Mouse (Mus musculus) gastrocnemius, adult 18-20 months (tissue): ENCODE data around the gene Igf1r. TPM values are rescaled to one million over a fixed set of nuclear protein-coding genes. Genes with fewer than 3 reads are reported as not detected.

Experiments
- DNase-seq: peaks from one replicate; pipeline ENCODE4 v3.0.0; 2021; ENCODE audit warnings: low spot score
- total RNA-seq, 2 experiments: library from RNA; stranded (reverse); gene quantifications; 2 replicates each; pipeline ENCODE4 v1.2.3; 2021

The Igf1r gene
- total RNA-seq, 2 experiments from 2014 or later, result 6.9 to 8.1 TPM

DNA sequence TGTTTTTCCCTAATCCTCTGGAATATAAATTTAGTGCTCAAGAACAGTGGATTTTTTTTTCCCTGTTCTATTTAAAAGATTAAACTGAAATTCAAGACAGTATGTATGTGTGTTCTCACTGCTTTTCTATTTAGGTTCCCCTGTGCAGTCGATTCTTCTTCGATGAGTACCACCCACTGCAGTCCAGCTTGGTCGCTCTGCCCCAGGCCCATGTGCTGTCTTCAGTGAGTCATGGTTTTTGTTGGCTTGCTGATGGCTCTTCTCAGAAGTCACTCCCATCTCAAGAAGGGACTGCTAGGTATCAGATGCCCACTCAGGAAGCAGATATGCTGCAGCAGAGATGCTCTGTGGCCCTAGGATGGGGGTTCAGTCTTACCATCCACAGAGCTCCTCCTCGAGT, 95.9 kb downstream of the Igf1r start:
- no peak for DNase-seq

- no peak for DNase-seq
Measured at GRCm38 (mm10) chr7:68049048-68049447, 96.4 kb downstream of the Igf1r start.

DNA sequence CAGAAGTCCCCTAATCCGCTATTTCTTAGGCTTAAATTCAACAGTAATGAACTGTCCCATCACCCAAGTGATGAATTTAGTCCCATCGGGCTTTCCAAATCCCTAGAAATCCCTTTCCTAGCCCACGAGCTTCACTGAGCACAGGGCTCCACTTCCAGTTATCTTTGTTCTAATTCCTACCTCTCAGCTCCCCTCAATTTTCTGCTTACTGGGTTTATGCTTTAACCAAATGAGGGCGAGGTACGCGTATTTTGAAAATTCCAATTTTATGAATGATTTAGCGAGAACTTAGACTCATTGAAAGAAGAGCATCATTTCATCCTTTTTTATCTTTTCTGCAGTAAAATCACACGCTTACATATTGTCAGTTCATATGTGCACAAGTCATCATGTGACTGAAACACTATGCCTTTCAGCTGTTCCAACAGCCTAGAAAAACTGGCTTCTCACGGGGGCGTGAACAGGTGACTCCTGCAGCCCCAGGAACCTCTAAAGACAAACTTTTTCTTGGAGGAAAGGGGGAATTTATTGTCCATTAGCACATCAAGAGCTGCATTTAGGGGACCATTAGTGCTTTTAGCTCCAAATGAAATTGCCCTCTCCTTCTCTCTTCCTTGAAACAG, 100.5 kb downstream of the Igf1r start:
- DNase-seq, result no peak

DNA sequence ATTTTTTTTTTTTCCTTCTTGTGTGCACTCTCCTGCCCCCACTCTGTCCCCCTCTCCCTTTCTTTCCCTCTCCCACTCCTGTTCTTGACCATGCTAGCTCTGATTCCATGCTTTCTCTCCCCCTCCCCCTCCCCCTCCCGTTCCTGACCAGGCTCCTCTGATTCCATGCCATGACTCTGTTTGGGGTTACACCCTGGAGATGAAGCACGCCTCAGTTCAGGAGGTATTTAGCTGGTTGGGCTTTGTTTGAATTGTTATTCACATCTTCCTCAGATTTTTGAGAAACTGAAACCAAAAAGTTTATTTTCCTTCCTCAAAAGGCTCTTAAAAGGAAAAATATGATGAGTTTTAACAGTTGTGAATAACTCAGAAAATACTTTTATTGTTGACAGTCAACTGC, 101.9 kb downstream of the Igf1r start:
- no peak for DNase-seq

GRCm38 (mm10) chr7:68054956-68055355, 102.3 kb downstream of the Igf1r start:
- no peak for DNase-seq

GRCm38 (mm10) chr7:68057010-68057409, 104.4 kb downstream of the Igf1r start:
- DNase-seq, result no peak

DNA sequence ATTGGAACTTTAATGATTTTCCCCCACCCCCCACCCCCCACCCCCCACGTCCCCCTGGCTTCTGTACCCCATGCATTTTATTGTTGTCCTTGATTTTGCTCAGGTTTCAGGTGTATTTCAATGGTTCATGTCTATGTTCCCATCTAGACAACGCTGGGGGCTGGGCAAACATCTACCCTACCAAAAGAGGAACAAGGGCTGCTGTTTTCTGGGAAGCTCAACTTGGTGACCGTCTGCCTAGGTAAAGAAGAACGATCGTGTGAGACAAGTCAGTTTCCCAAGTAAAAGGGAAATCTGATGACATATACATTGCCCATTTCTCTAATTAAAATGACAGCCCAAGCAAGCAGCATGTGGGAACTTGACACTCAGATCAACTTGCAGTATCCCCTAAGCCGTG, 107.1 kb downstream of the Igf1r start:
- no peak for DNase-seq

- no peak for DNase-seq
Measured at GRCm38 (mm10) chr7:68061434-68061833, 108.8 kb downstream of the Igf1r start.

GRCm38 (mm10) chr7:68062170-68062848, 109.7 kb downstream of the Igf1r start:
- DNase-seq, result no peak

DNA sequence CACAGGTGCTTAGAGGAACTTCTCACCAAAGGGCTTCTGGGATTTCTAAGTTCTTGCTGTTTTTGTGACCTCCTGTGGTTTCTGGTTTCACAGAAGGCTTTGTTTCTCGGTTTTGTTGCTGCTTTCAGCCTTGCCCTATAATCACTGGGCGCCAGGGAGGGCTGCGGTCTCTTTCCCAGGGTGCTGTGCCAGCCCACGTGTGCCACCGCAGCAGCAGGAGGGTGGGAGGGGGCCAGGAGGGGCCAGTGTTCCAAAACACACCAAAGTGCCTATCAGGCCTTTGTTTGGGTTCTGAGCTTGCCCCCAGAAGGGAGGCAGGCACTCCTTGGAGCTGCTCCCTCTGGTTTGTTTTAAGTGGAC, 110.2 kb downstream of the Igf1r start:
- DNase-seq, result no peak

DNA sequence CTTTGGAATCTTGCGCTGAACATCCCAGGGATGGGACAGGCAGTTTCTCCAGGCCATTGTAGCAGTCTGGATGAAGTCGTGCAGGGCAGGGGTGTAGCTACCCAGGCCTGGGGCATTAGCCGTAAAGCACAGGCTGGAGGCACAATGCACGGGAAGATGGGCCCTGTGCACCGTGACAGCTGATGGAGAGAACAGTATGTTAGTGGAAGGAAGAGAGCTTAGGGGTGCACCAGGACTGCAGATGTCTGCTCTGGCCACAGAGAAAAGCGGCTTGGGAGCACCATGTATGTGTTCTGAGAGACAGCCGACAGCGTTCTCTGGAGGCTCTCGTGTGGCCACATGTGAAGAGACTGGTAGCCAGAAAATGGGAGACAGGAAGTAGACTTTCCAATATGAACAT, 111.1 kb downstream of the Igf1r start:
- DNase-seq, result no peak

DNA sequence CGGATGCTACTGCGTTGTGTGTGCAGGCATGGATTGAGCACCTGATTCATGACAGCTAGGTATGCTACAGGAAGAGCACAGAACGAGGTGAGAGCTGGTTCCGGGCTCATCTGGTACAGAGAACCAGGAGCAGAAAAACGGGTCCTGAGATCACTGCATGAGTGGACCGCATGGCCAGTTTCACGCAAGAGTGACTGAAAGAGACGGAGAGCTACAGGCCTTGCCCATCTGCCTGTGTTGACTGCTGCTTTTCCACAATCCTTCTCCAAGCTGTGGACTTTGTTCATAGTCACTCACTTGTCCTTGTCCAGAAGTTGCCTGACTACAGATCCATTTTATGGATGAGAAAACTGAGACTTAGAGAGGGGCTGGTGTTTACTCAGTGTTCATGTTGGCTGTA, 111.5 kb downstream of the Igf1r start:
- no peak for DNase-seq

GRCm38 (mm10) chr7:68064647-68065362, 112.2 kb downstream of the Igf1r start:
- DNase-seq, result no peak

GRCm38 (mm10) chr7:68065904-68066303, 113.3 kb downstream of the Igf1r start:
- DNase-seq, result peak; percentile 30

- no peak for DNase-seq
Measured at GRCm38 (mm10) chr7:68067321-68067720, 114.7 kb downstream of the Igf1r start.

- no peak for DNase-seq
Measured at GRCm38 (mm10) chr7:68069324-68069723, 116.7 kb downstream of the Igf1r start.

DNA sequence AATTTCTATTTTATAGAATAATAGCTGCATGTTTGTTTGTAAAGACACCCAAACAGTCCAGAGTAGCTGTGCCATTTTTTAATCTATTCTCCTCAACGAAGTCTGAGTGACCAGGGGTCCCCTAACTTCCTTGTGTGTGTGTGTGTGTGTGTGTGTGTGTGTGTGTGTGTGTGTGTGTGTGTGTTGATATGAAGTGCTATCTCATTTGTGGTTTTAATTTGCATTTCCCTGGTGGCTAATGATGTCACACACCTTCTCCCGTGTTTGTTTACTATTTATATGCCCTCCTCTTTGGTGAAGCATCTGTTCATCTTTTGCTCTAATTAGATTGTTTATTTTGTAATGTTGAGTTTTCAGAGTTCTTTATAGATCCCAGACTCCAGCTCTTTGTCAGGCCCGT, 117.4 kb downstream of the Igf1r start:
- DNase-seq, result no peak

DNA sequence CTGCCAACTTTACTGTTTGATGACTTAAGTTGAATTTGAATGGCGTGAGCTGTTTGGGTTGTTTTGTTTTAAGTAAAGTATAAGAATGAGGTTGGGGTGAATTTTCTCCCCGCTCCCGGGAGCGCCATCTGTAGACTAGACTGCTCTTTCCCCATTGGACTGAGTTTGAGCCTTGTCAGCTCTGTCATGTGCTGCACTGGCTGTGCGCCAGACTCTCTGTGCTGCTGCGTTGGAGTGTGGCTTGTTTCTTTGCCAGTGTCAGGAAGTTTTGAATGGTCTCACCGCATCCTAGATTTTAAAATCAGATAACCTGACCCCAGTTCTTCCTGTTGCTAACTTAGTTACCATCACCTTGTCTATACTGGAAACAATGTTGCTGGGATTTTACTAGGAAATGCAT, 118.0 kb downstream of the Igf1r start:
- peak; percentile 53 for DNase-seq

DNA sequence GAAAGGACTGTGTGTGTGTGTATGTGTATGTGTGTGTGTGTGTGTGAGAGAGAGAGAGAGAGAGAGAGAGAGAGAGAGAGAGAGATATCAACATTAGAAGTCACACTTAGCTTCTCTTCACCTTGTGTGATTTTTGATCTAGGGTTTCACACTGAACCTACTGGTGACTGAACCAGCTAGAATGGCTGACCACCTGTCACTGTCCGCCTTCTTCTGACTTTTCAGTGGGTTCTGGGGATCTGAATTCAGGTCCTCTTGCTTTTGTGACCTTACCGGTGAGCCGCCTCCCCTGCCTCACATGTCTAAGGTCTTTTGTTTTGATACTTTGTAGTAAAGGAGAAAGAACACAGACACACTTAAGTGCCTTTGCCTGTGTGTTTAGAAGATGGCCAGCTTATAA, 118.4 kb downstream of the Igf1r start:
- DNase-seq, result no peak

DNA sequence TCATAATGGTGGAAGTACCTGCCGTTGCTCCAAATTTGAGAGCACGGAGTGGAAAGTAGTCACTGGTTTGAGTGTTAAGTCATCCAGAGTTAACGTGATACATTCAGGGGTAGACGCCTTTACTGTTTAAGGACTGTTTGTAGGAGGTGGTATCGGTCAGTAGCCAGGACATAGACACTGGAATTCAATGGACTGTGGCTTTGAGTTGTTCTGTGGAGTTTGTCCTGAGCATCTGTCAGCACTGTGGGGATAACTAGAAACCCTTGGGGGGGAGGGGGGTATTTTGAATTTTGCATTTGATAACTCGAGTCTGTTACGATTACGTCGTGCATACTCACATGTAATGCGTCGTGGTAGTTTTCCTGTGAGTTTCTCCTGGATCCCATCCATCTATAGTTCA, 119.1 kb downstream of the Igf1r start:
- no peak for DNase-seq

DNA sequence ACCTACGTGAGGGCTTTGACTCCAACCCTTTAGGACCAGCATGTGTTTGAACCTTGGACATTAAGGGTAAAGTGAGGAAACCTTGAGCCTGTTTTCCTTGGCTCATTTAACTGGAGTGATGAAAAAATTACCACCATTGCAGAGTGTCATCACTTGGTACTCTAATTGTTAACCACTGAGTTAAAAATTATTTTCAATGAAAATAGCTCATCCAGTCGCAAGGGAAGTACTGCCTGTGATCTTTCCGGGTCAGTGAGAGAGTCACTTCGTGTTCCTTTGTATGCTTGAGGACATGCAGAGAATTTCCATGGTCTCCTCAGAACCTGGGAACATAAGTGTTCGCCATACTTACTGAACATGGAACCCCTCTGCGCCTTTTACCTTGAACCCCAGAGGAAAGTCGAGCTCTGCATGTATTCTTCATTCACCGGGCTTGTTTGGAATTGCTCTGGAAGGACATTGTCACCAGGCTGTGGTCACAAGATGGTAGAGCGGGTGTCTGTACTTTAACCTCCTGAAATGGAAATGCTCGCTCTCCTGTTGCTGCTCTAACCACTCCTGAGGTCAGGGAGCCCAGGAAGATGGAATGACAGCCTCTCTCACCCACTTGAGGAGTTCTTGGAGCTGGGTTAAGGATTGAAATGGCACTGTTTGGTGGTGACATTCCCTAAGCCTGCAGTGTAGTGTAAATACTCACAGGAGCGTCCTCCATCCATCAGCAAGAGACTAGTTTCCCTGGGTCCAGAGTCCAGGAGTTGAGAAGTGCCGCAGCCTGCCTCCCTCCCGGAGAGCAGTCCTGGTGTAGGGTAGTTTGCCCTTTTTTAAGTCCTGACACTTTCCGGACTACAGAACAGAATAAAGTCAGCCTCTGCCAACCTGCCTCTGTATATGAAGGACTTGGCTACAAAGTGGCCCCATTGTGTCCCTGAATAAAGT, 120.2 kb downstream of the Igf1r start:
- DNase-seq, result no peak

- DNase-seq, result no peak
Measured at GRCm38 (mm10) chr7:68073460-68073806, 120.8 kb downstream of the Igf1r start.
